ENCODE assay signal across 8 mouse cellular contexts in genomic region chr2:170267152-170267551, GRCm38 (mm10).
A peak's percentile ranks its signal among the peaks of the same experiment; 100 is the strongest.
DNase-seq lines count a peak whose midpoint lies in the region; ATAC-seq and TF ChIP-seq lines count a peak whose summit lies in the region.

No protein-coding gene starts in this region.

- H3K4me1 ChIP-seq in E14TG2a.4 (replicated peaks; ENCODE audit: low read depth, low read length) = peaks cover 37% of the 10 kb centered on the region
- H3K4me1 ChIP-seq in embryonic fibroblast, embryonic 13.5 days (ENCODE audit: control insufficient read depth, insufficient read depth, low read length) = peaks cover 9% of the 10 kb centered on the region
- H3K4me1 ChIP-seq in intestine, embryonic 16.5 days (ENCODE audit: control insufficient read depth, insufficient read depth, low read length) = peaks cover 20% of the 10 kb centered on the region
- H3K4me1 ChIP-seq in lung, postnatal 0 days (ENCODE audit: insufficient read depth, low read depth, low read length) = peaks cover 5% of the 10 kb centered on the region; the same call in 1 of the 2 replicates

- intact Hi-C loops in left cerebral cortex, postnatal 10 days (cut with DNase I) = no loop called here

- peak; percentile 74 for DNase-seq in lung, postnatal 0 days (ENCODE audit: low spot score)
- DNase-seq in urinary bladder, postnatal 14 days (ENCODE audit: low spot score) = no peak
- no peak for DNase-seq in left cerebral cortex, postnatal 10 days (ENCODE audit: extremely low spot score in 1 of 2, low spot score in 2 of 2)
- DNase-seq in yolk sac, embryonic 10.5 days (ENCODE audit: low spot score) = no peak

- no peaks in the 10 kb centered on the region for H3K36me3 ChIP-seq in E14TG2a.4 (ENCODE audit: insufficient read depth, low read length)
- H3K36me3 ChIP-seq in intestine, embryonic 16.5 days (ENCODE audit: control insufficient read depth, insufficient read depth, low read length) = no peaks in the 10 kb centered on the region
- H3K36me3 ChIP-seq in lung, postnatal 0 days (ENCODE audit: insufficient read depth, low read length) = no peaks in the 10 kb centered on the region

- H3K9me3 ChIP-seq in E14TG2a.4 (ENCODE audit: low read length) = peaks cover 7% of the 10 kb centered on the region
- no peaks in the 10 kb centered on the region for H3K9me3 ChIP-seq in intestine, embryonic 16.5 days (ENCODE audit: control insufficient read depth, low read length)
- H3K9me3 ChIP-seq in lung, postnatal 0 days (ENCODE audit: low read length) = no peaks in the 10 kb centered on the region

- TF ChIP-seq EP300 in lung, postnatal 0 days (IDR thresholded peaks at IDR 0.05) = no peak

- peak overlapping the region; percentile 59 for H3K4me3 ChIP-seq in E14TG2a.4 (replicated peaks; ENCODE audit: low read length)
- no peak overlapping the region for H3K4me3 ChIP-seq in embryonic fibroblast, embryonic 13.5 days (ENCODE audit: insufficient read depth, low read length)
- peak overlapping the region; percentile 18 for H3K4me3 ChIP-seq in intestine, embryonic 16.5 days (ENCODE audit: low read length)
- H3K4me3 ChIP-seq in lung, postnatal 0 days (ENCODE audit: low read depth, low read length) = peak overlapping the region; percentile 35

- WGBS in intestine, embryonic 16.5 days = 13% methylated on average over 12 of the region's 12 CpGs
- 5% methylated on average over 12 of the region's 12 CpGs for WGBS in lung, postnatal 0 days

- no peaks in the 10 kb centered on the region for H3K27me3 ChIP-seq in E14TG2a.4 (ENCODE audit: insufficient read depth, low read length)
- H3K27me3 ChIP-seq in intestine, embryonic 16.5 days (replicated peaks; ENCODE audit: control insufficient read depth, insufficient read depth, low read length) = no peaks in the 10 kb centered on the region
- no peaks in the 10 kb centered on the region for H3K27me3 ChIP-seq in lung, postnatal 0 days (replicated peaks; ENCODE audit: insufficient read depth, low read length)

- no peak for TF ChIP-seq CTCF in E14TG2a.4 (conservative IDR thresholded peaks at IDR 0.05; ENCODE audit: low read length)
- no peak for TF ChIP-seq CTCF in embryonic fibroblast, embryonic 13.5 days (IDR thresholded peaks at IDR 0.05; ENCODE audit: borderline replicate concordance, insufficient read depth, low read length)
- TF ChIP-seq CTCF in lung, postnatal 0 days (IDR thresholded peaks at IDR 0.05) = no peak

- peak; percentile 27; the same call in 1 of the 2 replicates for TF ChIP-seq POLR2A in embryonic fibroblast, embryonic 13.5 days (IDR thresholded peaks at IDR 0.05; ENCODE audit: low read depth, low read length)

- peak overlapping the region; percentile 95 for H3K27ac ChIP-seq in embryonic fibroblast, embryonic 13.5 days (ENCODE audit: insufficient read depth, low read length)
- peak overlapping the region; percentile 65 for H3K27ac ChIP-seq in intestine, embryonic 16.5 days (ENCODE audit: low read length)
- H3K27ac ChIP-seq in lung, postnatal 0 days (ENCODE audit: low read length) = peak overlapping the region; percentile 81

- no peak for ATAC-seq in intestine, embryonic 16.5 days
- ATAC-seq in lung, postnatal 0 days = peak; percentile 54
- ATAC-seq in CD4-positive, CD25-positive, alpha-beta regulatory T cell, adult 4 months = no peak

- peak overlapping the region; percentile 27 for H3K9ac ChIP-seq in intestine, embryonic 16.5 days (ENCODE audit: low read depth, low read length)
- peak overlapping the region; percentile 36 for H3K9ac ChIP-seq in lung, postnatal 0 days (replicated peaks; ENCODE audit: low read depth)

- peak overlapping the region; percentile 34 for H3K4me2 ChIP-seq in intestine, embryonic 16.5 days (ENCODE audit: low read depth, low read length)
- H3K4me2 ChIP-seq in lung, postnatal 0 days (replicated peaks; ENCODE audit: low read depth, low read length) = peak overlapping the region; percentile 59
